Mouse (Mus musculus) lung, postnatal 0 days (tissue): Measurements from ENCODE around the gene D130043K22Rik.

Source experiments
- CTCF ChIP-seq: IDR thresholded peaks from 2 replicates; pipeline ENCODE4 v1.5.1; 2016; ENCODE audit warnings: antibody characterized with exemption, mild to moderate bottlenecking
- EP300 ChIP-seq: IDR thresholded peaks from 2 replicates; pipeline ENCODE4 v1.6.1; 2016; ENCODE audit warnings: antibody characterized with exemption, mild to moderate bottlenecking, control low read depth

GRCm38 (mm10) chr13:24849318-24849717 is 4.4 kb downstream of the D130043K22Rik start:
- TF ChIP-seq EP300: no peak
- TF ChIP-seq CTCF: no peak
